Mouse (Mus musculus) adrenal gland (tissue): ENCODE measurements around the gene Fam98c.
"Not testable (repeated sequence)": the region's sequence is repeated elsewhere in the genome, so short reads cannot be mapped to it uniquely, and the experiment has no call there.

Experiments
- intact Hi-C: fragments of 180-260 bp; cut with DNase I; formaldehyde crosslinking; loops from one replicate; pipeline ENCODE4 v1.15.1; 2025

Gene Fam98c

GRCm38 (mm10) chr7:29162750-29163525 is 6.9 kb upstream of the Fam98c start:
- intact Hi-C loops, result no loop called here

GRCm38 (mm10) chr7:29162294-29162693 is 6.3 kb upstream of the Fam98c start:
- intact Hi-C loops, result no loop called here

- intact Hi-C loops, result no loop called here
These were observed 2.2 kb upstream of the Fam98c start for GRCm38 (mm10) chr7:29158264-29158663.

- intact Hi-C loops, result no loop called here
These were observed 717 bp downstream of the Fam98c start for GRCm38 (mm10) chr7:29155196-29155837.

- intact Hi-C loops, result no loop called here
These were observed 1.9 kb downstream of the Fam98c start for GRCm38 (mm10) chr7:29154018-29154720.

- intact Hi-C loops, result no loop called here
These were observed 4.5 kb downstream of the Fam98c start for GRCm38 (mm10) chr7:29151486-29151885.

- intact Hi-C loops, result no loop called here
These were observed 7.3 kb downstream of the Fam98c start for GRCm38 (mm10) chr7:29148771-29149170.

- intact Hi-C loops, result no loop called here
These were observed 9.2 kb downstream of the Fam98c start for GRCm38 (mm10) chr7:29146625-29147367.

- intact Hi-C loops, result no loop called here
These were observed 12.0 kb downstream of the Fam98c start for GRCm38 (mm10) chr7:29144006-29144405.

- intact Hi-C loops, result no loop called here
These were observed 14.6 kb downstream of the Fam98c start for GRCm38 (mm10) chr7:29141416-29141815.

- intact Hi-C loops, result not testable (repeated sequence)
These were observed 16.8 kb downstream of the Fam98c start for GRCm38 (mm10) chr7:29139237-29139636.

GRCm38 (mm10) chr7:29137429-29137828 is 18.6 kb downstream of the Fam98c start:
- intact Hi-C loops, result no loop called here

- intact Hi-C loops, result no loop called here
These were observed 21.2 kb downstream of the Fam98c start, which contains the start of gene Rasgrp4 for GRCm38 (mm10) chr7:29134693-29135386. Gene Rasgrp4, plus strand, starts transcription at chr7:29134851.

GRCm38 (mm10) chr7:29134230-29134629 is 21.8 kb downstream of the Fam98c start:
- intact Hi-C loops, result no loop called here

- intact Hi-C loops, result loop anchor here (5.0 kb wide), 3 partner anchors 39 to 169 kb away; no protein-coding TSS in a partner anchor
These were observed 27.3 kb downstream of the Fam98c start for GRCm38 (mm10) chr7:29128725-29129124.

- intact Hi-C loops, result loop anchor here (5.0 kb wide), 3 partner anchors 41 to 171 kb away; no protein-coding TSS in a partner anchor
These were observed 29.7 kb downstream of the Fam98c start for GRCm38 (mm10) chr7:29126173-29126915.

GRCm38 (mm10) chr7:29124970-29125369 is 31.1 kb downstream of the Fam98c start, which contains the start of gene Ryr1:
Gene Ryr1, minus strand, starts transcription at chr7:29125179.
- intact Hi-C loops, result loop anchor here (5.0 kb wide), 3 partner anchors 42 to 172 kb away; no protein-coding TSS in a partner anchor

- intact Hi-C loops, result no loop called here
These were observed 32.3 kb downstream of the Fam98c start for GRCm38 (mm10) chr7:29123531-29124358.

GRCm38 (mm10) chr7:29122821-29123220 is 33.2 kb downstream of the Fam98c start:
- intact Hi-C loops, result no loop called here
